Mouse (Mus musculus) ovary, adult 18-20 months (tissue): ENCODE measurements at regions not wholly inside any gene's neighbourhood (a gene's known extent, or its start where the extent isn't known, plus 50 kb on each side); places are given as distances from the start of the nearest gene placed in this dataset.

ENCODE experiments used
- DNase-seq: peaks from one replicate; pipeline ENCODE4 v3.0.0; 2022; ENCODE audit warnings: low spot score, mixed read lengths

GRCm38 (mm10) chr14:33864796-33865195 lies 58.6 kb upstream of the Gdf10 start:
- DNase-seq = no peak

GRCm38 (mm10) chr14:33865746-33866145 lies 57.6 kb upstream of the Gdf10 start:
- no peak for DNase-seq

- DNase-seq = no peak
Measured at GRCm38 (mm10) chr14:33867674-33868073, 55.7 kb upstream of the Gdf10 start.
